Mouse (Mus musculus): Measurements from ENCODE around the gene Serpinb5.
"Not testable (repeated sequence)": the region's sequence is repeated elsewhere in the genome, so short reads cannot be mapped to it uniquely, and the experiment has no call there.

Serpinb5 gene

GRCm38 (mm10) chr1:106860847-106861246 is at the start of gene Serpinb5:
Gene Serpinb5 (plus strand): TSS chr1:106861173.
- peak; percentile 36 for DNase-seq (ENCODE audit: extremely low read depth, insufficient read length, low spot score)

- DNase-seq (ENCODE audit: extremely low read depth, insufficient read length, low spot score): no peak
Observed at GRCm38 (mm10) chr1:106814864-106815263, 46.1 kb upstream of the Serpinb5 start.

GRCm38 (mm10) chr1:106815265-106815664 is 45.7 kb upstream of the Serpinb5 start:
- no peak for DNase-seq (ENCODE audit: extremely low read depth, insufficient read length, low spot score)

GRCm38 (mm10) chr1:106816766-106817165 is 44.2 kb upstream of the Serpinb5 start:
- DNase-seq (ENCODE audit: extremely low read depth, insufficient read length, low spot score): no peak

- DNase-seq (ENCODE audit: extremely low read depth, insufficient read length, low spot score): no peak
Observed at GRCm38 (mm10) chr1:106818323-106818722, 42.6 kb upstream of the Serpinb5 start.

GRCm38 (mm10) chr1:106822297-106822696 is 38.7 kb upstream of the Serpinb5 start:
- DNase-seq (ENCODE audit: extremely low read depth, insufficient read length, low spot score): peak; percentile 11

- DNase-seq (ENCODE audit: extremely low read depth, insufficient read length, low spot score): no peak
Observed at GRCm38 (mm10) chr1:106828784-106829183, 32.2 kb upstream of the Serpinb5 start.

- no peak for DNase-seq (ENCODE audit: extremely low read depth, insufficient read length, low spot score)
Observed at GRCm38 (mm10) chr1:106865543-106865942, 4.6 kb downstream of the Serpinb5 start.

GRCm38 (mm10) chr1:106866029-106866428 is 5.1 kb downstream of the Serpinb5 start:
- no peak for DNase-seq (ENCODE audit: extremely low read depth, insufficient read length, low spot score)

GRCm38 (mm10) chr1:106866768-106867167 is 5.8 kb downstream of the Serpinb5 start:
- DNase-seq (ENCODE audit: extremely low read depth, insufficient read length, low spot score): no peak

GRCm38 (mm10) chr1:106869986-106870385 is 9.0 kb downstream of the Serpinb5 start:
- no peak for DNase-seq (ENCODE audit: extremely low read depth, insufficient read length, low spot score)

GRCm38 (mm10) chr1:106875193-106875886 is 14.4 kb downstream of the Serpinb5 start:
- DNase-seq (ENCODE audit: extremely low read depth, insufficient read length, low spot score): no peak

- no peak for DNase-seq (ENCODE audit: extremely low read depth, insufficient read length, low spot score)
Observed at GRCm38 (mm10) chr1:106876147-106876546, 15.2 kb downstream of the Serpinb5 start.

GRCm38 (mm10) chr1:106882723-106883122 is 21.8 kb downstream of the Serpinb5 start:
- DNase-seq (ENCODE audit: extremely low read depth, insufficient read length, low spot score): no peak

- DNase-seq (ENCODE audit: extremely low read depth, insufficient read length, low spot score): no peak
Observed at GRCm38 (mm10) chr1:106883369-106883768, 22.4 kb downstream of the Serpinb5 start.

- peak; percentile 23 for DNase-seq (ENCODE audit: extremely low read depth, insufficient read length, low spot score)
Observed at GRCm38 (mm10) chr1:106883812-106884211, 22.8 kb downstream of the Serpinb5 start.

- not testable (repeated sequence) for DNase-seq (ENCODE audit: extremely low read depth, insufficient read length, low spot score)
Observed at GRCm38 (mm10) chr1:106895142-106895541, 34.2 kb downstream of the Serpinb5 start.

- peak; percentile 16 for DNase-seq (ENCODE audit: extremely low read depth, insufficient read length, low spot score)
Observed at GRCm38 (mm10) chr1:106901406-106901805, 40.4 kb downstream of the Serpinb5 start.

- DNase-seq (ENCODE audit: extremely low read depth, insufficient read length, low spot score): no peak
Observed at GRCm38 (mm10) chr1:106931954-106932353, 71.0 kb downstream of the Serpinb5 start.
